Mouse (Mus musculus) lung, embryonic 15.5 days (tissue): ENCODE measurements around the gene Lyrm4. TPM values are rescaled to one million over a fixed set of nuclear protein-coding genes. Genes with fewer than 3 reads are reported as not detected.
A peak's percentile ranks its signal among the peaks of the same experiment; 100 is the strongest.

Experiments used
- ATAC-seq: fragments of 200-750 bp; cut with Nextera tagmentation; 2 replicates; pipeline ENCODE4 v1.8.0; 2017; ENCODE audit warnings: moderate number of reproducible peaks, borderline replicate concordance; ENCODE audit not compliant: low FRiP score, low TSS enrichment; ENCODE audit errors: extremely low read depth
- H3K27ac ChIP-seq: fragments of 300-500 bp; sonication (generic); 2 replicates; pipeline ENCODE4 v1.5.1; 2015; ENCODE audit warnings: moderate library complexity, mild to moderate bottlenecking, inconsistent platforms
- H3K27me3 ChIP-seq: fragments of 300-500 bp; sonication (generic); 2 replicates; pipeline ENCODE4 v1.6.1; 2015; ENCODE audit warnings: inconsistent platforms
- H3K36me3 ChIP-seq: fragments of 300-500 bp; sonication (generic); 2 replicates; pipeline ENCODE4 v1.6.1; 2015; ENCODE audit warnings: inconsistent platforms
- H3K4me1 ChIP-seq: fragments of 300-500 bp; sonication (generic); 2 replicates; pipeline ENCODE4 v1.6.1; 2015; ENCODE audit warnings: inconsistent platforms
- H3K4me2 ChIP-seq: fragments of 300-500 bp; sonication (generic); 2 replicates; pipeline ENCODE4 v1.6.1; 2015; ENCODE audit warnings: inconsistent platforms, mild to moderate bottlenecking, moderate library complexity
- H3K4me3 ChIP-seq: fragments of 300-500 bp; sonication (generic); 2 replicates; pipeline ENCODE4 v1.5.1; 2015; ENCODE audit warnings: mild to moderate bottlenecking, inconsistent platforms
- H3K9ac ChIP-seq: fragments of 300-500 bp; sonication (generic); 2 replicates; pipeline ENCODE4 v1.6.1; 2015; ENCODE audit warnings: inconsistent platforms
- H3K9me3 ChIP-seq: fragments of 300-500 bp; sonication (generic); 2 replicates; pipeline ENCODE4 v1.6.1; 2016; ENCODE audit warnings: inconsistent platforms
- WGBS: fragments of 180-500 bp; shearing (Covaris S2); methylation state at CpG from one replicate; pipeline ENCODE4 v1.1.7; 2015; 5-methylcytosine and 5-hydroxymethylcytosine counted together
- polyA plus RNA-seq: library from polyadenylated mRNA; unstranded; fragments of >200 nt; fragmentation: Nextera tagmentation; extraction: Ambion mirVana; gene quantifications from 2 replicates; pipeline ENCODE4 v1.2.1, GENCODE M21; 2015

Gene Lyrm4
- polyA plus RNA-seq, 1 experiment from 2014 or later, result 22.3 TPM

- no peaks in the 10 kb centered on the region for H3K4me1 ChIP-seq
- no peak overlapping the region for H3K27ac ChIP-seq
- no peak for ATAC-seq
- no peaks in the 10 kb centered on the region for H3K27me3 ChIP-seq
- H3K4me2 ChIP-seq, result no peak overlapping the region
- 73% methylated on average over 5 of the region's 5 CpGs for WGBS
- no peaks in the 10 kb centered on the region for H3K36me3 ChIP-seq
- H3K9ac ChIP-seq, result no peak overlapping the region
- H3K9me3 ChIP-seq, result no peaks in the 10 kb centered on the region
- no peak overlapping the region for H3K4me3 ChIP-seq
Measured at GRCm38 (mm10) chr13:36131992-36132649, 14.8 kb upstream of the Lyrm4 start.

GRCm38 (mm10) chr13:36131401-36131800, 14.1 kb upstream of the Lyrm4 start:
- no peak overlapping the region for H3K27ac ChIP-seq
- 87% methylated on average over 5 of the region's 5 CpGs for WGBS
- ATAC-seq, result no peak
- no peaks in the 10 kb centered on the region for H3K9me3 ChIP-seq
- no peak overlapping the region for H3K4me3 ChIP-seq
- H3K4me1 ChIP-seq, result no peaks in the 10 kb centered on the region
- H3K9ac ChIP-seq, result no peak overlapping the region
- no peak overlapping the region for H3K4me2 ChIP-seq
- no peaks in the 10 kb centered on the region for H3K36me3 ChIP-seq
- no peaks in the 10 kb centered on the region for H3K27me3 ChIP-seq

- WGBS, result 94% methylated on average over 2 of the region's 2 CpGs
- no peaks in the 10 kb centered on the region for H3K9me3 ChIP-seq
- no peak for ATAC-seq
- no peak overlapping the region for H3K4me3 ChIP-seq
- H3K4me1 ChIP-seq, result no peaks in the 10 kb centered on the region
- H3K27me3 ChIP-seq, result no peaks in the 10 kb centered on the region
- H3K36me3 ChIP-seq, result no peaks in the 10 kb centered on the region
- H3K9ac ChIP-seq, result no peak overlapping the region
- no peak overlapping the region for H3K4me2 ChIP-seq
- no peak overlapping the region for H3K27ac ChIP-seq
Measured at GRCm38 (mm10) chr13:36129360-36130054, 12.2 kb upstream of the Lyrm4 start.

- H3K4me3 ChIP-seq, result no peak overlapping the region
- ATAC-seq, result no peak
- peaks cover 12% of the 10 kb centered on the region; the same call in 1 of the 2 replicates for H3K4me1 ChIP-seq
- H3K4me2 ChIP-seq, result no peak overlapping the region
- H3K27ac ChIP-seq, result no peak overlapping the region
- H3K9ac ChIP-seq, result no peak overlapping the region
- H3K9me3 ChIP-seq, result no peaks in the 10 kb centered on the region
- no peaks in the 10 kb centered on the region for H3K36me3 ChIP-seq
- H3K27me3 ChIP-seq, result no peaks in the 10 kb centered on the region
Measured at GRCm38 (mm10) chr13:36120606-36121005, 3.3 kb upstream of the Lyrm4 start.

GRCm38 (mm10) chr13:36119684-36120083, 2.4 kb upstream of the Lyrm4 start:
- H3K27ac ChIP-seq, result no peak overlapping the region
- H3K4me3 ChIP-seq, result no peak overlapping the region
- H3K9me3 ChIP-seq, result no peaks in the 10 kb centered on the region
- no peaks in the 10 kb centered on the region for H3K27me3 ChIP-seq
- no peak for ATAC-seq
- H3K4me1 ChIP-seq, result peaks cover 12% of the 10 kb centered on the region; the same call in 1 of the 2 replicates
- 83% methylated on average over 4 of the region's 4 CpGs for WGBS
- H3K36me3 ChIP-seq, result no peaks in the 10 kb centered on the region
- H3K9ac ChIP-seq, result no peak overlapping the region
- H3K4me2 ChIP-seq, result no peak overlapping the region

GRCm38 (mm10) chr13:36116520-36117142, 695 bp downstream of the Lyrm4 start:
- ATAC-seq, result peak; percentile 16; the same call in 1 of the 2 replicates

GRCm38 (mm10) chr13:36113181-36113580, 4.1 kb downstream of the Lyrm4 start:
- no peak overlapping the region for H3K9ac ChIP-seq
- H3K9me3 ChIP-seq, result no peaks in the 10 kb centered on the region
- no peak overlapping the region for H3K4me2 ChIP-seq
- H3K4me3 ChIP-seq, result no peak overlapping the region
- no peak for ATAC-seq
- H3K36me3 ChIP-seq, result no peaks in the 10 kb centered on the region
- no peak overlapping the region for H3K27ac ChIP-seq
- H3K27me3 ChIP-seq, result no peaks in the 10 kb centered on the region
- peaks cover 8% of the 10 kb centered on the region; the same call in 1 of the 2 replicates for H3K4me1 ChIP-seq
- WGBS, result 85% methylated on average over 5 of the region's 5 CpGs

More at GRCm38 (mm10) chr13:36116520-36117142, 695 bp downstream of the Lyrm4 start:
- 6% methylated on average over 21 of the region's 21 CpGs for WGBS
- peak overlapping the region; percentile 60 for H3K9ac ChIP-seq
- H3K9me3 ChIP-seq, result no peaks in the 10 kb centered on the region
- H3K27ac ChIP-seq, result 0 out of 2 replicates have a peak overlapping the region, but pooled peaks have one; percentile 96
- peak overlapping the region; percentile 86 for H3K4me2 ChIP-seq
- H3K36me3 ChIP-seq, result no peaks in the 10 kb centered on the region
- peaks cover 12% of the 10 kb centered on the region; the same call in 1 of the 2 replicates for H3K4me1 ChIP-seq
- H3K27me3 ChIP-seq, result no peaks in the 10 kb centered on the region
- H3K4me3 ChIP-seq, result peak overlapping the region; percentile 73

- Histone ChIP-seq H3K4me2 (no peak overlapping the region), H3K27ac (no peak overlapping the region), H3K9me3 (no peaks in the 10 kb centered on the region), H3K27me3 (no peaks in the 10 kb centered on the region), H3K4me3 (no peak overlapping the region), H3K36me3 (no peaks in the 10 kb centered on the region), H3K9ac (no peak overlapping the region), H3K4me1 (peaks cover 4% of the 10 kb centered on the region; the same call in 1 of the 2 replicates)
- ATAC-seq, result no peak
- WGBS, result 89% methylated on average over 2 of the region's 2 CpGs
Measured at GRCm38 (mm10) chr13:36111331-36111730, 6.0 kb downstream of the Lyrm4 start.

- Histone ChIP-seq H3K27ac (no peak overlapping the region), H3K9me3 (no peaks in the 10 kb centered on the region), H3K4me1 (no peaks in the 10 kb centered on the region), H3K9ac (no peak overlapping the region), H3K4me2 (no peak overlapping the region), H3K36me3 (no peaks in the 10 kb centered on the region), H3K4me3 (no peak overlapping the region), H3K27me3 (no peaks in the 10 kb centered on the region)
- no peak for ATAC-seq
- 86% methylated on average over 4 of the region's 4 CpGs for WGBS
Measured at GRCm38 (mm10) chr13:36108528-36108927, 8.8 kb downstream of the Lyrm4 start.

GRCm38 (mm10) chr13:36105591-36105990, 11.7 kb downstream of the Lyrm4 start:
- Histone ChIP-seq H3K27me3 (no peaks in the 10 kb centered on the region), H3K9me3 (no peaks in the 10 kb centered on the region), H3K9ac (no peak overlapping the region), H3K27ac (no peak overlapping the region), H3K4me3 (no peak overlapping the region), H3K36me3 (no peaks in the 10 kb centered on the region), H3K4me1 (no peaks in the 10 kb centered on the region), H3K4me2 (no peak overlapping the region)
- ATAC-seq, result no peak
- 81% methylated on average over 6 of the region's 6 CpGs for WGBS

GRCm38 (mm10) chr13:36096684-36097383, 20.5 kb downstream of the Lyrm4 start:
- Histone ChIP-seq H3K4me3 (no peak overlapping the region), H3K9ac (no peak overlapping the region), H3K4me2 (no peak overlapping the region), H3K4me1 (no peaks in the 10 kb centered on the region), H3K27me3 (no peaks in the 10 kb centered on the region), H3K27ac (no peak overlapping the region), H3K36me3 (no peaks in the 10 kb centered on the region), H3K9me3 (no peaks in the 10 kb centered on the region)
- no peak for ATAC-seq
- 39% methylated on average over 5 of the region's 5 CpGs for WGBS
